In genomic region chr5:68128421-68128820, GRCm38 (mm10) we compare ENCODE assay signal across 9 mouse cellular contexts.
DNase-seq lines count a peak whose midpoint lies in the region; ATAC-seq and TF ChIP-seq lines count a peak whose summit lies in the region.
"Had no signal": no experiment of that assay in that cellular context is flagged by ENCODE, and none has a peak within 500 bp of the region (broad histone marks: within the 10 kb centered on the region; RNA-seq: fewer than 3 reads in every experiment).

No protein-coding gene starts in this region.

- WGBS in neural tube, embryonic 15.5 days: 13% methylated on average over 4 of the region's 4 CpGs
- 14% methylated on average over 4 of the region's 4 CpGs for WGBS in embryonic facial prominence, embryonic 10.5 days

- no peak overlapping the region for H3K4me3 ChIP-seq in gastrocnemius, adult 2 months
- no peak overlapping the region for H3K4me3 ChIP-seq in neural tube, embryonic 15.5 days (replicated peaks)
- H3K4me3 ChIP-seq in embryonic facial prominence, embryonic 10.5 days: no peak overlapping the region
- H3K4me3 ChIP-seq: myocyte had no signal

- H3K36me3 ChIP-seq in neural tube, embryonic 15.5 days: no peaks in the 10 kb centered on the region
- no peaks in the 10 kb centered on the region for H3K36me3 ChIP-seq in embryonic facial prominence, embryonic 10.5 days (replicated peaks)

- no peak overlapping the region for H3K27ac ChIP-seq in gastrocnemius, adult 2 months
- no peak overlapping the region for H3K27ac ChIP-seq in neural tube, embryonic 15.5 days (replicated peaks)
- H3K27ac ChIP-seq in embryonic facial prominence, embryonic 10.5 days (replicated peaks): no peak overlapping the region

- no peak overlapping the region for H3K4me2 ChIP-seq in neural tube, embryonic 15.5 days

- peak; percentile 42 for TF ChIP-seq CTCF in gastrocnemius, adult 2 months (IDR thresholded peaks at IDR 0.05)

- ATAC-seq in neural tube, embryonic 15.5 days (ENCODE audit: low FRiP score): no peak

- DNase-seq in gastrocnemius, adult 2 months: no peak
- DNase-seq in gastrocnemius, adult 18-20 months (ENCODE audit: low spot score): no peak
- peak; percentile 24 for DNase-seq in neural tube, embryonic 10.5 days (ENCODE audit: extremely low spot score, low spot score)
- peak; percentile 45 for DNase-seq in embryonic facial prominence, embryonic 10.5 days (ENCODE audit: low spot score)
- DNase-seq in layer of hippocampus, adult 9-11 months: peak; percentile 12
- peak; percentile 33 to 63 for DNase-seq in right cerebral cortex, postnatal 10 days (ENCODE audit: low spot score in 2 of 2)
- no peak for DNase-seq in thymus, postnatal 0 days (ENCODE audit: low spot score)

- H3K4me1 ChIP-seq in neural tube, embryonic 15.5 days: no peaks in the 10 kb centered on the region
- no peaks in the 10 kb centered on the region for H3K4me1 ChIP-seq in embryonic facial prominence, embryonic 10.5 days

- no peaks in the 10 kb centered on the region for H3K9me3 ChIP-seq in neural tube, embryonic 15.5 days (replicated peaks)
- H3K9me3 ChIP-seq in embryonic facial prominence, embryonic 10.5 days: no peaks in the 10 kb centered on the region

- H3K27me3 ChIP-seq in neural tube, embryonic 15.5 days (replicated peaks): no peaks in the 10 kb centered on the region
- H3K27me3 ChIP-seq in embryonic facial prominence, embryonic 10.5 days (replicated peaks; ENCODE audit: low read depth, poor library complexity, severe bottlenecking): no peaks in the 10 kb centered on the region

- intact Hi-C loops in gastrocnemius, adult 2 months (cut with DNase I): no loop called here

- H3K9ac ChIP-seq in neural tube, embryonic 15.5 days (replicated peaks): no peak overlapping the region

Comparison
In these comparisons a context has a peak if more than half of its experiments do, and no peak if none do; other contexts are left out.
1. DNase-seq: peak in neural tube, embryonic 10.5 days (single experiment), embryonic facial prominence, embryonic 10.5 days (single experiment), layer of hippocampus, adult 9-11 months (single experiment) and right cerebral cortex, postnatal 10 days (2 of 2); none in gastrocnemius, adult 2 months (single experiment), gastrocnemius, adult 18-20 months (single experiment) and thymus, postnatal 0 days (single experiment).